Comparison of ENCODE assay signal across 20 mouse cellular contexts in genomic region chr1:46926239-46926638, GRCm38 (mm10).
"Had no signal": no experiment of that assay in that cellular context is flagged by ENCODE, and none has a peak within 500 bp of the region (broad histone marks: within the 10 kb centered on the region; RNA-seq: fewer than 3 reads in every experiment).

No protein-coding gene starts in this region.

- H3K9me3 ChIP-seq: liver, embryonic 15.5 days; lung, embryonic 15.5 days; midbrain, embryonic 12.5 days; midbrain, embryonic 15.5 days; neural tube, embryonic 12.5 days; neural tube, embryonic 15.5 days; stomach, embryonic 15.5 days had no signal

- H3K27me3 ChIP-seq: liver, embryonic 15.5 days; lung, embryonic 15.5 days; midbrain, embryonic 12.5 days; midbrain, embryonic 15.5 days; neural tube, embryonic 12.5 days; neural tube, embryonic 15.5 days; stomach, embryonic 15.5 days had no signal

- ATAC-seq: midbrain, embryonic 15.5 days had no signal

- H3K36me3 ChIP-seq: liver, embryonic 15.5 days; lung, embryonic 15.5 days; midbrain, embryonic 12.5 days; midbrain, embryonic 15.5 days; neural tube, embryonic 12.5 days; neural tube, embryonic 15.5 days; stomach, embryonic 15.5 days had no signal

- H3K4me3 ChIP-seq: left cerebral cortex, adult 2 months; liver, embryonic 15.5 days; lung, embryonic 15.5 days; midbrain, embryonic 12.5 days; midbrain, embryonic 15.5 days; neural tube, embryonic 12.5 days; neural tube, embryonic 15.5 days; stomach, embryonic 15.5 days had no signal

- H3K4me1 ChIP-seq: liver, embryonic 15.5 days; lung, embryonic 15.5 days; midbrain, embryonic 12.5 days; midbrain, embryonic 15.5 days; neural tube, embryonic 12.5 days; neural tube, embryonic 15.5 days; stomach, embryonic 15.5 days had no signal

- H3K4me2 ChIP-seq: liver, embryonic 15.5 days; lung, embryonic 15.5 days; midbrain, embryonic 12.5 days; midbrain, embryonic 15.5 days; neural tube, embryonic 12.5 days; neural tube, embryonic 15.5 days; stomach, embryonic 15.5 days had no signal

- H3K27ac ChIP-seq: left cerebral cortex, adult 2 months; liver, embryonic 15.5 days; lung, embryonic 15.5 days; midbrain, embryonic 12.5 days; midbrain, embryonic 15.5 days; neural tube, embryonic 12.5 days; neural tube, embryonic 15.5 days; stomach, embryonic 15.5 days had no signal

- H3K9ac ChIP-seq: liver, embryonic 15.5 days; lung, embryonic 15.5 days; midbrain, embryonic 12.5 days; midbrain, embryonic 15.5 days; neural tube, embryonic 12.5 days; neural tube, embryonic 15.5 days; stomach, embryonic 15.5 days had no signal

- DNase-seq: kidney, adult 11 months; kidney, adult 8-10 months; kidney, postnatal 14 days; kidney, postnatal 4 days; layer of hippocampus, postnatal 36 days; lung, adult 18-20 months; lung, postnatal 10 days; lung, postnatal 36 days; right cerebral cortex, adult 18-20 months; right cerebral cortex, postnatal 25 days; spleen, adult 18-20 months; thymus, postnatal 25 days had no signal
